Mouse (Mus musculus) macrophage (primary cell): Measurements from ENCODE around the gene Lrp2. TPM values are rescaled to one million over a fixed set of nuclear protein-coding genes. Genes with fewer than 3 reads are reported as not detected.

Experiments used
- H3K27ac ChIP-seq: fragments of 350-480 bp; formaldehyde crosslinking; 2 replicates; pipeline ENCODE4 v1.9.0; 2021
- H3K36me3 ChIP-seq: fragments of 350-480 bp; formaldehyde crosslinking; 2 replicates; pipeline ENCODE4 v1.9.0; 2021; ENCODE audit errors: inconsistent target
- H3K4me3 ChIP-seq: fragments of 350-480 bp; formaldehyde crosslinking; 2 replicates; pipeline ENCODE4 v1.9.0; 2021; ENCODE audit errors: inconsistent target
- H3K79me2 ChIP-seq: fragments of 350-480 bp; formaldehyde crosslinking; 2 replicates; pipeline ENCODE4 v1.9.0; 2021; ENCODE audit errors: inconsistent target
- WGBS: methylation state at CpG from one replicate; pipeline ENCODE4 v1.1.7; 2026; ENCODE audit warnings: inconsistent platforms; ENCODE audit not compliant: missing documents; 5-methylcytosine and 5-hydroxymethylcytosine counted together
- polyA plus RNA-seq: library from polyadenylated mRNA; stranded (reverse); fragments of 250-400 nt; gene quantifications from 3 replicates; pipeline ENCODE4 v1.2.4, GENCODE M21; 2018; ENCODE audit warnings: inconsistent platforms

Lrp2 gene
- polyA plus RNA-seq, 1 experiment from 2014 or later = not detected

DNA sequence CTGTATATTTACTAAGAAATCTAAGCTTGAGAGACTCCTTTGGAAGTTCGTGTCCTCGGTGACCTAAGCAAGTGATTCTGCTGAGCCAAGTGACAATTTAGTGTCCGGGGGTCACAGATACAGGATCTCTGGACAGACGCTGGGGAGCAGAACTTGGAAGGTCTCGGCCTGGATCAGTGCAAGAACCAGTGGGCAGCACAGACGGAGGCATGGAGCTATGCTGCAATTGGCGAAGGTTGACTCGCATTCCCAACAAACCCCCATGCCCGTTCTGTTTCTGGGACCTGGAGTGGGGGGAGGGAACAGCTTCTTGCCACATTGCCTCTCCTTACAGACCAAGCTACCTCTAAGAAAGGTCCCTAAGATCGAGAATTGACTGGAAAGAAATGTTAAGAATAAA, 158.7 kb downstream of the Lrp2 start:
- 93% methylated on average over 10 of the region's 10 CpGs for WGBS

DNA sequence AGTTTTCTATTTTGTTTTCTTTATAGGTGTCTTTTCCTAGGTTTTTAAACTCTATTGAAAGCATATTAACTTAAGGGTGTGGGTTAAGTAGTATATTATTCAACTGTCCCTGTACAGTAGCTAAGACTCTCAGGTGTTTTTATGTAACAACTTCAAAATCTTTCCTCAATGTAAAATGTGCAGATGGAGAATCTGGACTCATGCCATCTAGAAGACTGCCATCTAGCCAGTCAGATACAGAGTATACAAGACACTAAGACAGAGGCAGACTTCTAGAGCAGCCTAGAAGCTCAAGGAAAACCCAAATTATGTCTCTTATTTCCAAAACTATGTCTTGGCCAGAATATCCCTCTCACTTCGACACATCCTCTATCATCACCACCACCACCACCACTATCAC, 159.8 kb downstream of the Lrp2 start:
- WGBS = 90% methylated on average over 1 of the region's 1 CpGs
- H3K27ac ChIP-seq = no peak overlapping the region
- H3K79me2 ChIP-seq = no peaks in the 10 kb centered on the region
- H3K36me3 ChIP-seq = no peaks in the 10 kb centered on the region
- H3K4me3 ChIP-seq = no peak overlapping the region

More for the DNA sequence above, 158.7 kb downstream of the Lrp2 start:
- no peak overlapping the region for H3K4me3 ChIP-seq
- H3K36me3 ChIP-seq = no peaks in the 10 kb centered on the region
- H3K27ac ChIP-seq = no peak overlapping the region
- no peaks in the 10 kb centered on the region for H3K79me2 ChIP-seq

GRCm38 (mm10) chr2:69424829-69425228, 161.0 kb downstream of the Lrp2 start:
- Histone ChIP-seq H3K36me3 (no peaks in the 10 kb centered on the region), H3K27ac (no peak overlapping the region), H3K4me3 (no peak overlapping the region), H3K79me2 (no peaks in the 10 kb centered on the region)
- 89% methylated on average over 5 of the region's 5 CpGs for WGBS

- H3K36me3 ChIP-seq = no peaks in the 10 kb centered on the region
- H3K79me2 ChIP-seq = no peaks in the 10 kb centered on the region
- H3K4me3 ChIP-seq = no peak overlapping the region
- WGBS = 73% methylated on average over 11 of the region's 11 CpGs
- no peak overlapping the region for H3K27ac ChIP-seq
These were observed 167.5 kb downstream of the Lrp2 start for GRCm38 (mm10) chr2:69418294-69418881.

DNA sequence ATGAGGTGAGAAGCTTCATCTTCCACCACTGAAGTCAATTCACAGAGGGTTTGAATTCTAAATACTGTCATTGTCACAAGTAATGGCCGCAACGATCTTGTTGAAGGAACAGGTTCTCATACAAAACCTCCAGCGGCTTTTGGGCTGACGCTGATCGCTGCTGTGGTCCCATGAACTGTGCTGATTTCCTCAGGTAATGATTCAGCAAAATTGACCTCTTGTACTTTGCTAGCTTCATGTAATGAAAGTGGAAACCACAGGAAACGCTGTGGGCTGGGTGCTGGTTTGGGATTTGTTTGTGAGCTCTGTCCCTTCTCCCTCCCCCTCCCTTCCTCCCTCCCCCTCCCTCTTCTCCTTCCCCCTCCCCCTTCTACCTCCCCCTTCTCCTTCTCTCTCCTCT, 170.8 kb downstream of the Lrp2 start:
- H3K4me3 ChIP-seq = no peak overlapping the region
- no peaks in the 10 kb centered on the region for H3K79me2 ChIP-seq
- 0% methylated on average over 5 of the region's 6 CpGs for whole genome bisulfite sequencing
- no peak overlapping the region for H3K27ac ChIP-seq
- no peaks in the 10 kb centered on the region for H3K36me3 ChIP-seq

DNA sequence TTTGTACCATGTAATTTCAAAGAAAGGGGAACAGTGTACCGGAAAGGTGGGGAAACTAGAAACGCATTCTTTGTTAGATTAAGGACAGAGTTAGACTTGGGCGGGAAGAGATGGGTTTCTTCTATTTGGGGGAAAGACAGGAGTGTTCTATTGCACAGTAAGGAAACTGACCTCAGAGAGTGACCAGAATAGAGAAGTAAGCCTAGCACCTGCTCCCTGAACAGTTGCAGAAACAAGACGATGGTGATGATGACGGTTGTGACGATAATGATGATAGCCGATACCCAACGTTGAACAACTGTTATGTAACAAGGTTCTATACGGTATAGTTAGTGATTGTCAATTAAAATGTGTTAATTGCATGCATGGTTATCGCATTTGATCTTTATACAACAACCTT, 171.3 kb downstream of the Lrp2 start:
- no peaks in the 10 kb centered on the region for H3K36me3 ChIP-seq
- H3K4me3 ChIP-seq = no peak overlapping the region
- no peaks in the 10 kb centered on the region for H3K79me2 ChIP-seq
- no peak overlapping the region for H3K27ac ChIP-seq
- 54% methylated on average over 10 of the region's 10 CpGs for WGBS

GRCm38 (mm10) chr2:69405692-69406091, 180.2 kb downstream of the Lrp2 start:
- Histone ChIP-seq H3K27ac (no peak overlapping the region), H3K36me3 (no peaks in the 10 kb centered on the region), H3K4me3 (no peak overlapping the region), H3K79me2 (no peaks in the 10 kb centered on the region)
- 59% methylated on average over 5 of the region's 5 CpGs for whole genome bisulfite sequencing

DNA sequence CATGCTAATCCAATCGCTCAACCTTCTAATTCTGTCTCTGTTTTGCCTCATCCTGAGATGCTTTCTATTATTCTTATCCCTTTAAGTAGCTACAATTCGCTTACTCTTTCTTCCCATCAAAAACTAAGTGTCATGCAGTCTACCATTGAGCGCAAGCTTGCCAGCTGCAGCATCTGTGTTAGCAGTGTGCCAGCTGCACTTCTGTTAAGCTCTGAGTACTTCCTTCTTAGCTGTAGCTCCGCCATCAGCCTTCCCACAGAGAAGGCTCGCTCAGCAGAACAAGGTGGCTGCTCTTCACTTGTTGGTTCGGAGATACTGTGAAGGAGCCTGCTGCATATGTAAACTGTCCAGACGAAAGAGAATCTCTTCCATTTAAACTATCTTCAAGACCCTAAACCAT, 183.6 kb downstream of the Lrp2 start:
- H3K36me3 ChIP-seq = no peaks in the 10 kb centered on the region
- 56% methylated on average over 7 of the region's 7 CpGs for WGBS
- no peak overlapping the region for H3K27ac ChIP-seq
- no peak overlapping the region for H3K4me3 ChIP-seq
- no peaks in the 10 kb centered on the region for H3K79me2 ChIP-seq

DNA sequence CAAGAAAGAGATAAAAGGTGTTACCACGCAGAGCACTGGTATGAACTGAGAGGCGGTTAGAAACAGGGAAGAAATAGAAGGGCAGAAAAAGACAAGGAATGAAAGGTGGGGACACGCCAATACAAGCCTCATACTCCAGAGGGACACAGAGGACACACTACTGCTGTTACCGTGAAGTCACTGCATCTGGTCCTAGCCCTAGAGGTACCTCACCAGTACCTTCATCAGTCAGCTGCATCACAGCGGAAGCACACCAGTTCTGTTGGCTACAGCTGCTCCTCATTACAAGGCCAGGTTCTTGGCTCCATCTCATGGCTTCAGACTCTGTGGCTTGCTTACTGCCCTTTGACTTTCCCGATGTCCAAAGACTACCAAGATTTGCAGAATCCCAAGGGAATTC, 184.0 kb downstream of the Lrp2 start:
- 92% methylated on average over 6 of the region's 6 CpGs for WGBS
- no peaks in the 10 kb centered on the region for H3K79me2 ChIP-seq
- no peak overlapping the region for H3K27ac ChIP-seq
- no peak overlapping the region for H3K4me3 ChIP-seq
- H3K36me3 ChIP-seq = no peaks in the 10 kb centered on the region

GRCm38 (mm10) chr2:69400866-69401604, 184.8 kb downstream of the Lrp2 start:
- Histone ChIP-seq H3K79me2 (no peaks in the 10 kb centered on the region), H3K36me3 (no peaks in the 10 kb centered on the region), H3K27ac (no peak overlapping the region), H3K4me3 (no peak overlapping the region)
- 30% methylated on average over 7 of the region's 7 CpGs for WGBS

- 85% methylated on average over 12 of the region's 12 CpGs for WGBS
- H3K27ac ChIP-seq = no peak overlapping the region
- no peaks in the 10 kb centered on the region for H3K36me3 ChIP-seq
- no peaks in the 10 kb centered on the region for H3K79me2 ChIP-seq
- H3K4me3 ChIP-seq = no peak overlapping the region
These were observed 189.0 kb downstream of the Lrp2 start for GRCm38 (mm10) chr2:69396760-69397435.

- H3K36me3 ChIP-seq = no peaks in the 10 kb centered on the region
- 94% methylated on average over 9 of the region's 9 CpGs for WGBS
- H3K4me3 ChIP-seq = no peak overlapping the region
- H3K79me2 ChIP-seq = no peaks in the 10 kb centered on the region
- H3K27ac ChIP-seq = no peak overlapping the region
These were observed 190.1 kb downstream of the Lrp2 start for GRCm38 (mm10) chr2:69395597-69396248.

- Histone ChIP-seq H3K4me3 (no peak overlapping the region), H3K27ac (peak overlapping the region; percentile 40), H3K36me3 (no peaks in the 10 kb centered on the region), H3K79me2 (no peaks in the 10 kb centered on the region)
- 33% methylated on average over 2 of the region's 2 CpGs for WGBS
These were observed 191.9 kb downstream of the Lrp2 start for GRCm38 (mm10) chr2:69393947-69394346.

DNA sequence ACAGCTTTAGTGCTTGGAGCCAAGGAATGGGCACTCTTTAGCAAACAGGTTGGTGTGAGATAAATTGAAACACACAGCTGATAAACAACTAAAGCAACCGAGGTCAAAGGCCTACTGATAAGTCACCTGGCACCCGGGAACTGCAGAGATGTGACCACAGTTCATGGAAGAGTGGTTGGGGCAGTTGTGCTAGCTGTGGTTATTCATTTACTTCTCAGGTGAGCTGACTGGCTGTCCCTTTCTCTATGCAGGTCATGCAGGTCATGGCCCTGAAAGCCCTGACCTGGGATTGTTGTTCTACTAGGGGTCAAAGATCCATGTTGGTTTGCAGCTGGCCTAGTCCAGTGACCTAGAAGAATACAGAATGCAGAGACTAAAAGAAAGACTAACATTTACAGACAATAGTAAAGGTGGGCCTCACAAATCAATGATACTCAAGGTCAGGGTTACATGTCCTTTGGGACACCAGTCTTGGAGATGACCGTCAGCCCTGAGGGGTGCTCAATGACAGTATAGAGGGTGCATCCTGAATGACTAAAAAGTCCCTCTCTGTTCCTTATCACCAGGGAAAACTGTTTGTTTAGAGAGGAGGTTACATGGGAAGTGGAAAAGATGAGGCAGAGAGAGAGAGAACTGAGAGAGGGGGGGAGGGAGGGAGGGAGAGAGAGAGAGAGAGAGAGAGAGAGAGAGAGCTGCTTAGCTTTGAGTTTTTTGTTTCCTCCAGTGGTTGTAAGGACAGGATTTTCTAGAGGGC, 199.6 kb downstream of the Lrp2 start:
- no peak overlapping the region for H3K27ac ChIP-seq
- WGBS = 87% methylated on average over 3 of the region's 3 CpGs
- H3K79me2 ChIP-seq = no peaks in the 10 kb centered on the region
- H3K36me3 ChIP-seq = no peaks in the 10 kb centered on the region
- H3K4me3 ChIP-seq = no peak overlapping the region
